Mouse (Mus musculus) kidney, adult 2 months (tissue): Measurements from ENCODE around the gene Fam129c.

Experiments used
- CTCF ChIP-seq: fragments of 200-500 bp; conservative IDR thresholded peaks from 2 replicates; pipeline ENCODE4 v1.5.1; 2011; ENCODE audit warnings: low read depth, mild to moderate bottlenecking, control low read depth, low read length, moderate library complexity, mixed read lengths; ENCODE audit not compliant: insufficient read depth, insufficient read length
- POLR2A ChIP-seq: fragments of 200-500 bp; IDR thresholded peaks from one replicate; pipeline ENCODE4 v1.6.1; 2011; ENCODE audit warnings: low read depth, low read length, control low read depth

DNA sequence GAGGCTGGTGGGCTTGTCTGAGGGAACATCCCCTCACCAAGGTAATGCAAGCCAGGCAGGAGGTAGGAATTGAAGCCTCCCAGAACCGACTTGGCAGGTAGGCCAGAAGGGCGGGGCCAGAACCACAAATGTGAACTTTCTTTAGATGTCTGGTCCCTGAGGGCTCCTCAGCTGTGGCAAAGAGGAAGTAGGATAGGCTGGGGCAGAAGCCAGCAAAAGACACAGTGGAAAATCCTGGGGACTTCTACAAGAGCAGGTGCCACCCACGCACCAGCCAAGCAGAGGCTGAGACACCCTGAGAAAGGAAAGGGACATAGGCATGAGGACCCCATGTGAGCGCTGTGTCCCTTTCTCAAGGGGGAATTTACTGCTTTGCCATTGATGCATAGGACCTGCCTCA is 650 bp upstream of the Fam129c start:
- no peak for TF ChIP-seq CTCF
- no peak for TF ChIP-seq POLR2A
